Mouse (Mus musculus): ENCODE measurements around the gene Pagr1a.

Gene Pagr1a

GRCm38 (mm10) chr7:127020901-127021562, 3.9 kb upstream of the Pagr1a start, which contains the start of the genes Gm42742 and Prrt2:
Gm42742 (minus strand) TSS chr7:127021097.
Prrt2 (minus strand) TSS chr7:127021211.
- DNase-seq, result peak; percentile 75

DNA sequence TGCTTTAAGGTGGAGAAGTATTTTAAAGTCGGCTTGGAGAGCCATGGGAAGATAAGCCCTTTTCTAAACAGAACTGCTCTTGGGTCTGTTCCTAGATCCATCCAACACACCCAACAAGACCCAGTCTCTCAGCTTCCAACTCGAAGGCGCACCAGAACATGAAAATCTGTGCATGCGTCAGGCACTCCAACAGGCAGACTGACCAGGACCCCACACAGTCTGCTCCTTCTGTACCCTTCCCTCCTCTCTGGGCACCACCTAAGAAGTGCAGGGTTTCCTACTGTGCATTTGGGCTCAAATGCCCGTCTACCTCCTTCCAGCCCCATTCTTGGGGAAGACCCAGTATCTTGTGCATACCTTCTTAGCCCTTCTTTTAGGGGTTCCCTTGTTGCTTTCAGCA, 3.3 kb upstream of the Pagr1a start:
- DNase-seq, result no peak

GRCm38 (mm10) chr7:127020031-127020430, 2.9 kb upstream of the Pagr1a start:
- DNase-seq, result no peak

DNA sequence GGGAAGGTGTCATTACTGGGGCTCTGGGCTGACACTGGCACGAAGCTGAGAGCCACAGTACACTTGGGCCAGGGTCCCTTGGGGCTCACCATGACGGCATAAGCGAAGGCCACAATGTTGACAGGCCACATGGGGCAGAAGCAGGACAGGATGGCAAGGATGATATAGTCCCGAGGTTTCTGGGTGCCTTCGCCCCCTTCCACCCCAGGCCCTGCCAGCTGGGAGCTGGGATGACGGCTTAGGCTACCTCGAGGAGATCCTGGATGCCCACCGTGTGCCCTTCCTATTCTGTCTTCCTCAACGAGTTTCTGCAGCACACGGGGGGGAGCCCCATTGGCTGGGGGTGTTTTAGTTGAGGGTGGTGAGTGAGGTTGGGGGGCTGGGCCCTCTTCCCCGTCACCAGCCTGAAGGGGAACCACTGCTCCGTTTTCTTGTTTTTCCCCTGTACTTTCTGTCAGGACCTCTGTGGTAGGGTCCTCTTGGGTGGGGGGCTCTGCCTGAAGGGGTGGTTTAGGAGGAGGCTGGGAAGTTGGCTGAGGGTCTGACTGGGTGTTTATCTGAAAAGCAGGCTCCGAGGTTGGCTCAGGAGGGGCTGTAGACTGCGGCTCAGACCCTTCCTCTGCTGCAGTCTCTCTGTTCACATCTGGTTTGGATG, 2.3 kb upstream of the Pagr1a start:
- DNase-seq, result no peak

DNA sequence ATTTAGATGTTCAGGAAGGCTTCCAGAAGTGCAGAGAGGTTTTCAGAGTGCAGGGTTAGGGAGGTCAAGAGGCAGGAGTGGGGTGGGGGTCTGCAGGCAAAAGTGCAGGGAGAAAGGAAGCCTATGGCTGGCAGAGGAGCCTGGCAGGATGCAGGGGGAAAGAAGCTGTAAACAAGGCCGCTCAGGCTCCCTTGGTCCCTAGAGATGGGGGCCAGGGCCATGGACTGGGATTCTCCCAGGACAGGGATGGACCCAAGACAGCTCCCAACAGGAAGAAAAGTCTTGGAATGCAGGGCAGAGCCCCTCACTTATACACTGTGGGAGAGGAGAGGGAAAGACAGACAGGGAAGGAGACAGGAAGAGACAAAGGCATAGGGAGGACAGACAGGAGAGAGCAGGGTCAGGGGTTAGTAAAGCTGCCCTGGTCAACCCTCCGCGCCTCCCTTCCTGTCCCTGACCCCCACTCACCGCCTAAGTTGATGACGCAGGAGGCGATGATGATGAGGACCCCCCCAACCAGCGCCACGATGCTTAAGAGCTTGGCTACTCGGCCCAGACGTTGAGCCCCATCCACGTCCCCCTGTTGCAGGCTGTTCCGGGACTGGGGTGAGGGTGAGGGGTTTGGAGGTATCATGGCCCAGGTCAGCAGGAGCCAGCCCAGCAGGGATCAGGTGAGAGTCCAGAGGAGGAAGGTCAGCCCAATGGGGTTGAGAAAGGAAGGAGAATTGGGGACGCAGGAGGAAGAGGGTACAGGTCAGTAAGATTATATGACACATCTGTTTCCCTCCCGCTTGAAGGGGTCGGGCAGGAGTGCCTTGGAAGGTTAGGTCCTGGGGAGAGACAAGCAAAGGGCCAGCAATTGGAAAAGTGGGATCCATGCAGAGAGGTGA, 1.5 kb upstream of the Pagr1a start:
- no peak for DNase-seq

DNA sequence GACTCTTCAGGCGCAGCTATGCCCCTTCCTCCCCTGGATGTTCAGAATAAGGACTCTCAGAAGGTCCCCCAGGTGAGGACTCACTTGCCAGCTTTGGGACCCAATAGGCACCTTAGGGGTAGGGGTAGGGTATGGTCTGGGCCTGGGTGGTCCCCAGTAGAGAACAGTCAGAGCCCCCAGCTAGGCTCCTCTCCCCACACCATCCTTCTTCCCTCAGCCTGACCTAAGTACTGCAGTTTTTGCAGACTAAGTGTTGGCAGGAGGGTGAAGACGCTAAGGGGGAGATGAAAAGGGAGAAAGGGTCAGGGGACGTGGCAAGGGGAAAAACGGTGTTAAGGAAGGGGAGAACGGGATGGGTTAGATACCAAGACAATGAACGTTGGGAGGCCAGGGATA, 796 bp upstream of the Pagr1a start:
- DNase-seq, result no peak

- peak; percentile 54 for DNase-seq
These were observed 640 bp downstream of the Pagr1a start for GRCm38 (mm10) chr7:127016486-127016938.

DNA sequence TGATC, 869 bp downstream of the Pagr1a start, which contains the start of gene Pagr1b:
Gene Pagr1b (minus strand): TSS at position 4 of the 5 bp plus-strand sequence.
- no peak for DNase-seq

- no peak for DNase-seq
These were observed 1.1 kb downstream of the Pagr1a start for GRCm38 (mm10) chr7:127016081-127016480.

DNA sequence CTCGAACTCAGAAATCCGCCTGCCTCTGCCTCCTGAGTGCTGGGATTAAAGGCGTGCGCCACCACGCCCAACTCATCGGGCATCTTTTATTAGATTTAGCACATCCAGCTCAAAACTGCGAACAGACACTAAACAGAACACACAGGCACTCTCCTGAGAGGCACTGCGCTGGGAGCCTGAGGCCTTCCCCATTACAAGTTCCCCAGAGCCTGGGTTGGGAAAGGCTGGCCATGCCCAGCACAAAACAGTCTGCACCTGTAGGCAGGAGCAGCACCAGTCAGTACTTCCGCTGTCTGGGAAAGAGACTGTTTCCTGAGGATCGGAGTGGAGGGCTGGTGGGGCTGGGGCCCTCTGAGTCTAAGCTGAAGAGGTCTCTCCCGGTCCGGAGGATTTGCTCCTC, 2.2 kb downstream of the Pagr1a start:
- DNase-seq, result no peak

GRCm38 (mm10) chr7:127014320-127014719, 2.8 kb downstream of the Pagr1a start, which contains the start of gene Mvp:
Mvp (minus strand) TSS chr7:127014621.
- DNase-seq, result no peak

- no peak for DNase-seq
These were observed 3.8 kb downstream of the Pagr1a start for GRCm38 (mm10) chr7:127013385-127013784.

- no peak for DNase-seq
These were observed 4.3 kb downstream of the Pagr1a start for GRCm38 (mm10) chr7:127012845-127013244.

DNA sequence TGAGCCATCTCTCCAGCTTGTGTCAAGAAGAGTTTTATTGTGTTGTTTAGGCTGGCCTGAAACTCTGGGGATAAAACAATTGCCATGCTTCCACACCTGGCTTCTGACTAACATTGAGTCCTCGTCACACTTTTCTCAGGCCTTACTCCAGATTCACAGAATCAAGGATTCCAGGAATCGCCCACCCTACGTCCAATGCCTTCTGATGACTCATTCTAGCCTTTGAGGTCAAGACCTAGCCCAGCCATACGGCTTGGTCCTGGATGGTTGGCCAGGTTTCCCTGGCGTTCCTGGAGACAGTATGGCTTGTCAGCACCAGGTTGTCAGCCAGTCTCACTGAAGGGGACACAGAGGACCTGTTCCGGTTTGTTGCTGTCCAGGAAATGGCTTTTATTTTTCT, 4.8 kb downstream of the Pagr1a start:
- no peak for DNase-seq

- no peak for DNase-seq
These were observed 5.4 kb downstream of the Pagr1a start for GRCm38 (mm10) chr7:127011717-127012116.

DNA sequence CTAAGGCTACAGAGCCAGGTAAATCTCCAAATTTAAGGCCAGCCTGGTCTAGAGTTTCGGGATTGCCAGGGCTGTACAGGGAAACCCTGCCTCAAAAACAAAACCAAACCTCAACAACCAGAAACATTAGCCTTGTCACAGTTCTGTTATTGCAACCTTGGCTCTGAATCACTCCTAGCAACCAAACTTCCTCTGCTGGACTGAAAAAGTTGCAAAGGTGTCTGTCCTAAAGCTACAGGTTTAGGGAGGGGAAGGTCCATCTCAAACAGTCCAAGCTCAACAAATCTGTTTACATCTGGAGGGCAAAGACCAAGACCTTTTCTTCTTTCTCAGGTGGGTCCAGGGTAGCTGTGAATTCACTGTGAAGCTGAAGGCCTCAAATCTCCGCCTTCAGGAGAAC, 6.1 kb downstream of the Pagr1a start:
- DNase-seq, result no peak

GRCm38 (mm10) chr7:127009307-127010085, 7.7 kb downstream of the Pagr1a start:
- DNase-seq, result no peak

GRCm38 (mm10) chr7:127008239-127009019, 8.7 kb downstream of the Pagr1a start:
- DNase-seq, result no peak

DNA sequence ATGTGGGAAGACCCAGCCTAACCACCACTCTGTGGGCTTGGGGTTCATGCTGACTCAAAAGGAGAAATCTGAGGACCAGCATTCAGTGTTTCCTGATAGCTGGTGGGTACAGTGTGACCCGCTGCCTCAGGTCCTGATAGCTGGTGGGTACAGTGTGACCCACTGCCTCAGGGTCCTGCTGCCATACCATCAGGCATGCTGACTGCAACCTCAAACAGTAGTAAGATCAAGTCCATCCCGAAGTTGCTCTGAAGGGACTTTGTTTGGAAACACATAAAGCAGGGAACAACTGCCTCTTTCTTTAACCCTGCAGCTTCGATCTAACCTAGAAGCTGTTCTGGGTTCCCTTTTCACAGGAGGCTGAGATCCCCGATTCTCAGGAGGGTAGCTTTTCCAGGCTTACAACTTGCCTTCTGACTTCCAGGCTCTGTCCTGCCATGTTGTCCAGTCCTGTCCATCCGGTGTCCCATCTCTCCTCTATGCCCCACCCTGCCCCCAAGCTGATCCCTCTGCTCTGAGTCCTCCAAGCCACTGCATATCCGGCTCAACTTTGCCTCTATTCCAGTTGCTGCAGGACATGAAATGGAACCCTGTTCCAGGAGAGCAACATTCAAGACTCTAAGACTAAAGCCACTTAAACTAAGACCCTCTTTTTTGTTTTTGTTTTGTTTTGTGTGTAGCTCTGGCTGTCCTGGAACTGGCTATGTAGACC, 9.7 kb downstream of the Pagr1a start:
- no peak for DNase-seq

DNA sequence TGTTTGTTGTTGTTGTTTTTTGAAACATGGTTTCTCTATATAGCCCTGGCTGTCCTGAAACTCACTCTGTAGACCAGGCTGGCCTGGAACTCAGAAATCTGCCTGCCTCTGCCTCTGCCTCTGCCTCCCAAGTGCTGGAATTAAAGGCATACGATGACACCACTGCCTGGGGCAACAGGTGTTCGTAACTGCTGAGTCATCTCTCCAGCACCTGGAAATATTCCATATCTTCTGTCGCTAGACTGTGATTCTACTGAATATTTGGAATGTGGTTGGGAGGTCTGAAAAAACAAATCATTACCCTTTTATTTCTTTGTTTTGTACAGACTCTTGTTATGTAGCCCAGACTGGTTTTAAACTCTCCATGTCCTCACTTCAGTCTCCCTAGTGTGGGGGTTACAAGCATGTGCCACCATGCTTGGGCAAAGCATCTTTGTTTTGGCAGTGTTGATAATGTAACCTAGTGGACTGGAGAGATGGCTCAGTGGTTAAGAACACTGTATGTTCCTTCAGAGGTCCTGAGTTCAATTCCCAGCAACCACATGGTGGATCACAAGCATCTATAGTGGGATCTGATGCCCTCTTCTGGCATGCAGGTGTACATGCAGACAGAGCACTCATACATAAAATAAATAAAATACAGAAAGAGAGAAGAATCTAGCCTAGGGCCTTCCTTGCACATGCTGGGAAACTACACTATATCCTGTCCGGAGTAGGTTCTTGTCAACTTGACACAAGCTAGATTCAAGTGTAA, 12.9 kb downstream of the Pagr1a start:
- no peak for DNase-seq

GRCm38 (mm10) chr7:127003620-127004019, 13.5 kb downstream of the Pagr1a start:
- DNase-seq, result no peak

Data from right cerebral cortex, postnatal 14 days (tissue).